Mouse (Mus musculus) CD4-positive, CD25-positive, alpha-beta regulatory T cell, adult 9 weeks (primary cell): ENCODE results near the gene Rtn4. TPM values are rescaled to one million over a fixed set of nuclear protein-coding genes. Genes with fewer than 3 reads are reported as not detected.

Experiments
- polyA plus RNA-seq: library from polyadenylated mRNA; unstranded; fragments of 100-300 nt; shearing (Covaris generic); gene quantifications from one replicate; pipeline ENCODE4 v1.2.1, GENCODE M21; 2017

The Rtn4 gene
- polyA plus RNA-seq, result 9.9 TPM

DNA sequence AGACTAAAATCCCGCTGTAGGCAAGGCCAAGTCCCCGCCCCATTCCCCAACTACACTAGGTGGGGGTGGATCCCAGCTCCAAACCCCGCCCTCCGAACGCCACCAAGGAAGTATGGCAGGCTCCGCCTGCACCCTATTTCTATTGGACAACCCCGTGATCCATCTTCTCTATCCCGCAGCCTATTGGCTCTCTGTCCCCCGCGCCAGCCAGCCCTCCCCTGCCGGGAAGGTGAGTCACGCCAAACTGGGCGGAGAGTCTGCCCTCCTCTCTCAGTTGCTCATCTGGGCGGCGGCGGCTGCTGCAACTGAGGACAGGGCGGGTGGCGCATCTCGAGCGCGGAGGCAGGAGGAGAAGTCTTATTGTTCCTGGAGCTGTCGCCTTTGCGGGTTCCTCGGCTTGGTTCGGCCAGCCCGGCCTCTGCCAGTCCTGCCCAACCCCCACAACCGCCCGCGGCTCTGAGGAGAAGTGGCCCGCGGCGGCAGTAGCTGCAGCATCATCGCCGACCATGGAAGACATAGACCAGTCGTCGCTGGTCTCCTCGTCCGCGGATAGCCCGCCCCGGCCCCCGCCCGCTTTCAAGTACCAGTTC is at the start of gene Rtn4:
Rtn4 (plus strand) TSS at position 265 of the 590 bp plus-strand sequence.

Other genes with a start within 250 kb of the Rtn4 start
- gene Prorsd1, start 177.9 kb upstream of the Rtn4 start, polyA plus RNA-seq, result 50.8 TPM
- gene Mtif2, start 166.5 kb upstream of the Rtn4 start, polyA plus RNA-seq, result 63.2 TPM
- 1.4 TPM for gene Clhc1, start 145.0 kb upstream of the Rtn4 start, polyA plus RNA-seq
- 635 TPM for gene Rps27a, start 144.8 kb upstream of the Rtn4 start, polyA plus RNA-seq
- gene 4931440F15Rik, start 132.7 kb downstream of the Rtn4 start, polyA plus RNA-seq, result not detected